7 mouse cellular contexts compared by ENCODE assay signal in the genomic region with DNA sequence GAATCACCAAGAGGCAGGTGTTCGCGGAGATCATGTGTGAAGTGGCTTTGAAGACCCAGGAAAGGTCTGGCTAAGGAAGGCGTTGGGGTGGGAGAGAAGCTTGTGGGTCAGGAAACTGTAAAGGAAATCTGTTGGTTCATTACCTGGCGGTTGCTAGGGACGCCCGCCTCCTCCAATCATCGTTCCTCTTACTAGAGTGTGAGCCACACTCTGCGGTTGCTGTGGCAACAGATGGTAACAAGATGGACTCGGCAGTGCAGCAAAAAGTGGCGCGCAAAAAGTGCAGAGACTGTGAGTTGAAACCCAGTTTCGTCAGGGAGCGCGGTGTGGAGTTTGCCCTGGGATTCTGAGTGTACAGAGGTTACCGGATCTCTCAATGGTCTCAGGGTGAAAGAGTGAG. TPM values are rescaled to one million over a fixed set of nuclear protein-coding genes. Genes with fewer than 3 reads are reported as not detected.
DNase-seq lines count a peak whose midpoint lies in the region; ATAC-seq and TF ChIP-seq lines count a peak whose summit lies in the region.

A gene (plus strand): TSS at position 237 of the 400 bp plus-strand sequence.

- no peaks in the 10 kb centered on the region for H3K36me3 ChIP-seq in forebrain, embryonic 16.5 days (ENCODE audit: control insufficient read depth, insufficient read depth)
- no peaks in the 10 kb centered on the region for H3K36me3 ChIP-seq in midbrain, embryonic 10.5 days
- no peaks in the 10 kb centered on the region for H3K36me3 ChIP-seq in small intestine, adult 2 months (ENCODE audit: control insufficient read depth, insufficient read depth, low read length)

- peak; percentile 29 to 65 for DNase-seq in adrenal gland, adult (ENCODE audit: inconsistent age in 2 of 2, low spot score in 1 of 2)
- peak; percentile 47 for DNase-seq in cerebellum, adult 11-12 months
- DNase-seq in kidney, adult 11 months = peak; percentile 74
- DNase-seq in left cerebral cortex, postnatal 14 days (ENCODE audit: low spot score in 2 of 2) = peak; percentile 90
- DNase-seq in midbrain, embryonic 10.5 days (ENCODE audit: low spot score) = peak; percentile 92

- peak within 1 kb of the TSS; percentile 48 for H3K4me2 ChIP-seq in forebrain, embryonic 16.5 days (ENCODE audit: low read length)

- H3K27ac ChIP-seq in forebrain, embryonic 16.5 days (ENCODE audit: low read length) = no peak within 1 kb of the TSS
- H3K27ac ChIP-seq in midbrain, embryonic 10.5 days (replicated peaks) = peak within 1 kb of the TSS; percentile 77
- no peak within 1 kb of the TSS for H3K27ac ChIP-seq in small intestine, adult 2 months (ENCODE audit: insufficient read depth, low read depth, low read length)

- no peaks in the 10 kb centered on the region for H3K27me3 ChIP-seq in forebrain, embryonic 16.5 days (replicated peaks; ENCODE audit: control insufficient read depth, insufficient read depth, low read length)
- H3K27me3 ChIP-seq in midbrain, embryonic 10.5 days (ENCODE audit: low read depth, poor library complexity, severe bottlenecking) = no peaks in the 10 kb centered on the region; the same call in 1 of the 2 replicates
- H3K27me3 ChIP-seq in small intestine, adult 2 months (ENCODE audit: control insufficient read depth, insufficient read depth, low read length) = peaks cover 3% of the 10 kb centered on the region; the same call in 1 of the 2 replicates

- peak within 1 kb of the TSS; percentile 37 for H3K4me3 ChIP-seq in forebrain, embryonic 16.5 days (replicated peaks; ENCODE audit: low read length)
- H3K4me3 ChIP-seq in midbrain, embryonic 10.5 days = peak within 1 kb of the TSS; percentile 63
- H3K4me3 ChIP-seq in small intestine, adult 2 months (ENCODE audit: low read depth, low read length) = peak within 1 kb of the TSS; percentile 5; the same call in 1 of the 2 replicates

- H3K9me3 ChIP-seq in forebrain, embryonic 16.5 days (ENCODE audit: control insufficient read depth, low read length) = no peaks in the 10 kb centered on the region
- H3K9me3 ChIP-seq in midbrain, embryonic 10.5 days (replicated peaks) = no peaks in the 10 kb centered on the region

- TF ChIP-seq CTCF in small intestine, adult 2 months (IDR thresholded peaks at IDR 0.05; ENCODE audit: extremely low read depth, insufficient read length, insufficient replicate concordance, low read depth, low read length) = no peak

- H3K4me1 ChIP-seq in forebrain, embryonic 16.5 days (replicated peaks; ENCODE audit: control insufficient read depth, insufficient read depth, low read length) = peaks cover 6% of the 10 kb centered on the region
- peaks cover 12% of the 10 kb centered on the region for H3K4me1 ChIP-seq in midbrain, embryonic 10.5 days
- no peaks in the 10 kb centered on the region; the same call in 1 of the 2 replicates for H3K4me1 ChIP-seq in small intestine, adult 2 months (ENCODE audit: control insufficient read depth, insufficient read depth, insufficient read length, low read length)

- under 1% methylated on average over 15 of the region's 15 CpGs for WGBS in forebrain, embryonic 16.5 days
- WGBS in midbrain, embryonic 10.5 days = 1% methylated on average over 15 of the region's 15 CpGs
- 2% methylated on average over 15 of the region's 15 CpGs for WGBS in small intestine, adult 2 months

- peak within 1 kb of the TSS; percentile 29; the same call in 1 of the 2 replicates for H3K9ac ChIP-seq in forebrain, embryonic 16.5 days (replicated peaks; ENCODE audit: low read depth, low read length)

- no peak for TF ChIP-seq POLR2A in small intestine, adult 2 months (IDR thresholded peaks at IDR 0.05; ENCODE audit: low read depth, low read length)

- intact Hi-C loops in left cerebral cortex, postnatal 14 days (cut with DNase I) = no loop called here

- peak; percentile 96 for ATAC-seq in forebrain, embryonic 16.5 days

RNA-seq across cellular contexts. Expression of the gene that starts here (rescaled TPM):
- 0.32 and 0.52 TPM in 2 replicates for polyA plus RNA-seq in forebrain, embryonic 16.5 days (2015; fragmentation: Nextera tagmentation; extraction: Ambion mirVana)
- total RNA-seq in left cerebral cortex, postnatal 14 days (2021) = under 1 TPM; 0.35 to 0.44 TPM
- 0.05 and 0.14 TPM in 2 replicates for polyA plus RNA-seq in midbrain, embryonic 10.5 days (2016; fragmentation: Nextera tagmentation; extraction: Ambion mirVana)
- not detected in 2 replicates for polyA plus RNA-seq in small intestine, adult 2 months (2012; rRNA removed)

Comparison
In these comparisons a context has a peak if more than half of its experiments do, and no peak if none do; other contexts are left out.
1. Peak in ATAC-seq, H3K4me3 ChIP-seq, H3K9ac ChIP-seq and H3K4me2 ChIP-seq in forebrain, embryonic 16.5 days; RNA of the gene not detected or under 1 TPM.
2. Peak in DNase-seq in left cerebral cortex, postnatal 14 days; RNA of the gene not detected or under 1 TPM.
3. Peak in DNase-seq, H3K4me3 ChIP-seq and H3K27ac ChIP-seq in midbrain, embryonic 10.5 days; RNA of the gene not detected or under 1 TPM.
4. H3K4me3 ChIP-seq: peak in every context shown above with its lines; median percentile 63 in midbrain, embryonic 10.5 days; 37 in forebrain, embryonic 16.5 days; 5 in small intestine, adult 2 months.